Mouse (Mus musculus) gastrocnemius, adult 2 months (tissue): ENCODE measurements at regions not wholly inside any gene's neighbourhood (a gene's known extent, or its start where the extent isn't known, plus 50 kb on each side); places are given as distances from the start of the nearest gene placed in this dataset.
"Not testable (repeated sequence)": the region's sequence is repeated elsewhere in the genome, so short reads cannot be mapped to it uniquely, and the experiment has no call there.

Experiments used
- DNase-seq: peaks from one replicate; pipeline ENCODE4 v3.0.0; 2022
- H3K27ac ChIP-seq: fragments of 200-600 bp; 2 replicates; pipeline ENCODE4 v1.8.1; 2022; ENCODE audit warnings: mild to moderate bottlenecking
- H3K4me3 ChIP-seq: fragments of 200-600 bp; 2 replicates; pipeline ENCODE4 v1.8.1; 2022; ENCODE audit warnings: mild to moderate bottlenecking, moderate library complexity
- CTCF ChIP-seq: fragments of 200-600 bp; IDR thresholded peaks from 2 replicates; pipeline ENCODE4 v1.8.1; 2022; ENCODE audit warnings: antibody characterized with exemption, mild to moderate bottlenecking, moderate library complexity
- intact Hi-C: fragments of 180-260 bp; cut with DNase I; formaldehyde crosslinking; loops from one replicate; pipeline ENCODE4 v1.15.1; 2025

GRCm38 (mm10) chr6:31822186-31823085 lies 227.6 kb upstream of the 1700012A03Rik start:
- DNase-seq = no peak
- no peak overlapping the region for H3K4me3 ChIP-seq
- no peak for TF ChIP-seq CTCF
- intact Hi-C loops = no loop called here
- no peak overlapping the region for H3K27ac ChIP-seq

GRCm38 (mm10) chr6:31821621-31822020 lies 228.4 kb upstream of the 1700012A03Rik start:
- intact Hi-C loops = no loop called here
- no peak for DNase-seq
- Histone ChIP-seq H3K4me3 (no peak overlapping the region), H3K27ac (no peak overlapping the region)
- TF ChIP-seq CTCF = no peak

- DNase-seq = no peak
- TF ChIP-seq CTCF = no peak
- no peak overlapping the region for H3K4me3 ChIP-seq
- intact Hi-C loops = no loop called here
- H3K27ac ChIP-seq = no peak overlapping the region
These were observed 232.4 kb upstream of the 1700012A03Rik start for GRCm38 (mm10) chr6:31817640-31818039.

GRCm38 (mm10) chr6:31811890-31812289 lies 238.2 kb upstream of the 1700012A03Rik start:
- no peak for DNase-seq
- no peak overlapping the region for H3K4me3 ChIP-seq
- no peak for TF ChIP-seq CTCF
- intact Hi-C loops = no loop called here
- no peak overlapping the region for H3K27ac ChIP-seq

- intact Hi-C loops = no loop called here
- TF ChIP-seq CTCF = no peak
- no peak for DNase-seq
These were observed 239.2 kb upstream of the 1700012A03Rik start for GRCm38 (mm10) chr6:31810602-31811512.

GRCm38 (mm10) chr6:31804468-31804867 lies 240.7 kb upstream of the Podxl start:
- intact Hi-C loops, H3K4me3 ChIP-seq, H3K27ac ChIP-seq, DNase-seq: not testable (repeated sequence)

More at GRCm38 (mm10) chr6:31810602-31811512, 239.2 kb upstream of the 1700012A03Rik start:
- H3K4me3 ChIP-seq = no peak overlapping the region
- H3K27ac ChIP-seq = no peak overlapping the region

- H3K27ac ChIP-seq, H3K4me3 ChIP-seq, intact Hi-C loops, DNase-seq: not testable (repeated sequence)
These were observed 239.4 kb upstream of the Podxl start for GRCm38 (mm10) chr6:31803222-31803621.

- no peak overlapping the region for H3K27ac ChIP-seq
- H3K4me3 ChIP-seq = no peak overlapping the region
- no peak for DNase-seq
- intact Hi-C loops = no loop called here
- no peak for TF ChIP-seq CTCF
These were observed 227.8 kb upstream of the Podxl start for GRCm38 (mm10) chr6:31791547-31791946.

GRCm38 (mm10) chr6:31790906-31791305 lies 227.1 kb upstream of the Podxl start:
- TF ChIP-seq CTCF = no peak

GRCm38 (mm10) chr6:31776841-31777240 lies 213.1 kb upstream of the Podxl start:
- intact Hi-C loops = no loop called here
- no peak for DNase-seq
- Histone ChIP-seq H3K27ac (no peak overlapping the region), H3K4me3 (no peak overlapping the region)
- no peak for TF ChIP-seq CTCF

More at GRCm38 (mm10) chr6:31790906-31791305, 227.1 kb upstream of the Podxl start:
- no peak overlapping the region for H3K4me3 ChIP-seq
- H3K27ac ChIP-seq = no peak overlapping the region
- intact Hi-C loops = no loop called here
- no peak for DNase-seq

GRCm38 (mm10) chr6:31771916-31772315 lies 208.1 kb upstream of the Podxl start:
- intact Hi-C loops = no loop called here
- H3K27ac ChIP-seq = no peak overlapping the region
- TF ChIP-seq CTCF = no peak
- no peak overlapping the region for H3K4me3 ChIP-seq
- no peak for DNase-seq

GRCm38 (mm10) chr6:31745589-31745988 lies 181.8 kb upstream of the Podxl start:
- Histone ChIP-seq H3K4me3 (no peak overlapping the region), H3K27ac (no peak overlapping the region)
- no peak for TF ChIP-seq CTCF
- intact Hi-C loops = no loop called here
- no peak for DNase-seq

- intact Hi-C loops = no loop called here
- Histone ChIP-seq H3K27ac (no peak overlapping the region), H3K4me3 (no peak overlapping the region)
- TF ChIP-seq CTCF = no peak
- DNase-seq = no peak
These were observed 167.6 kb upstream of the Podxl start for GRCm38 (mm10) chr6:31731391-31731790.
